Mouse (Mus musculus) left cerebral cortex, adult 8-10 months (tissue): ENCODE measurements at regions not wholly inside any gene's neighbourhood (a gene's known extent, or its start where the extent isn't known, plus 50 kb on each side); places are given as distances from the start of the nearest gene placed in this dataset.

ENCODE experiments used
- DNase-seq, 2 experiments: peaks; one replicate each; pipeline ENCODE4 v3.0.0; 2022; ENCODE audit warnings: low spot score in 2 of 2

DNA sequence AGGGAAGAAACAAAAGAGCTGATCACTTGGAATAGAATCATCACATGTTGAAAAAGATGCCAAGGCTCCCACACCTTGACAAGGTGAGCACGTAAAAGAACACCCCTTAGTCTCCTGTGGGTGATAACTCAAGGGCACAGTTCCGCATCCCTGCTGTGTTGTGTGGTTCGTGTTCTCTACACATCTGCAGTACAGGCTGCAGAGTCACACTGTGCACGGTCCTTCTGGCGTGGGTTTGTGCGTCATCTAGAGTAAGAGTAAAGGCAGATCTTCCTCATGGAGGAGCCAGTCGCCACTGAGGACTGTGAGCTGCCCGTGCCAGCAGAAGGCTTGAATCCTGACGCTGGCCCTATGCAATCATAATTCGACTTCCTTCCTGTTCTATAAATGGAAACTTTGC is 229.7 kb upstream of the Zfp637 start:
- no peak for DNase-seq

DNA sequence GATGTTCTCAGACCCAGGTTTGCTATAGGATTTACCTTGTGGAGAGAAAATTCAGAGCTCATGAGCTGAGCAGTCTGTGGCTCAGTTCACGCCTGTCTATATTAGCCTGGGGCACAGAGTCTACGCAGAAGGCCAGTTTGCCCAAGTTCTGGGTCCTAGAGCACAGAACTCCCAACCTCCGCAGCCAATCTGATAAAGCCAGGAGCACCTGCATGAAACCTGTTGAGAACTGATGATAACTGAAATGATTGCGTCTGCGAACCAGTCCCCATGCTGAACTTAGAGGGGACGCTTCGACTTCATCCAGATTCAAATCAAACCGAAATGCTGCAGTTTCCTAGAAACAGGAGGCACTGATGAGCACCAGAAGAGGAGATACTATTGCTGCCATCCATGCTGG is 229.0 kb upstream of the Zfp637 start:
- DNase-seq = no peak

DNA sequence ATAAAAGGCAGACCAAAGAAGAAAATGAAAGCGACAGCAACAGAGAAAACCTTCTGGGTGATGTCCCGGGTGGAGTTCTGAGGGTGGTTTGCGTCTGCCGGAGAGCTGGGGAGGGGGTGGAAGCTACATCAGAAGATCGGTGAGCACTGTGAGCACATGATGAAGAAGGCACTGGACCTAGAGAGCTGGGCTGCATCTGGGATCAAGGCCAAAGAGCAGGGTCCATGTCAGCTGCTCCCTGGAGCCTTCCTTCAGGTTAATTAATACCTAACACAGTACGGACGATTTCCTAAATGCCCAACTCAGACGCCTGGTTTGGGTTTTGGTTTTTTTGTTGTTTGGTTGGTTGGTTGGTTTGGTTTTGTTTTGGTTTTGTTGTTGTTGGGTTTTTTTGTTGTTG is 228.6 kb upstream of the Zfp637 start:
- DNase-seq = no peak

DNA sequence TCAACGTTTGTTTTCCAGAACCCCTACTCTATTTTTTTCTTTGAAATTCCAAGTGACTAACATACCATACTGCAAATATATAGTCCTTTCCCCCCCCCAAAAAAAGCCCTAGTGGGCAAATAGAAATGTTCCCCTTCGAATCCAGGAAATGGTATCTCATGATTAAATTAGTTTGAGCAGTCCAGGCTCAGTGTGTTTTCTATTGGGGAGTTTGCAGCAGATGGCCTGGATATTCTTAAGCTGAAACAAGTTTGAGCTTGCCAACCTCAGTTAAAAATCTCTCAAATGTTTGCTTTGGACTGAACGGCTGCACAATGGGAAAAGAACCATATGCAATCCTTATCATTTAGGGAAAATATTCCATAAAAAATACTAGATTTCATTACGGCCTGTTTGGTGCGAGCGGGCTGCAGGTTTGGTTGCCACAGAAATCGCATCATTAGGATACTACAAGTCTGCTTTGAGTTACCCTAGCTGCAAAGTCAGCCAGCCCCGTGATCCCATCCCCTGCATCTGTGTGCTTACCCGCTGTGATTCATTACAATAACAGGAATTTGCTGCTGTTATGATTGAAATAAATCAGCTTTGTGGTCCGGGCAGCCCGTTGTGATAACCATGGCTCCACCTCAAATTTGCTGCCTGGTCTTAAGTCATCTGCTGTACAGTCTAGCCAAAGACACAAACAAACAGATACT is 227.2 kb upstream of the Zfp637 start:
- no peak for DNase-seq

DNA sequence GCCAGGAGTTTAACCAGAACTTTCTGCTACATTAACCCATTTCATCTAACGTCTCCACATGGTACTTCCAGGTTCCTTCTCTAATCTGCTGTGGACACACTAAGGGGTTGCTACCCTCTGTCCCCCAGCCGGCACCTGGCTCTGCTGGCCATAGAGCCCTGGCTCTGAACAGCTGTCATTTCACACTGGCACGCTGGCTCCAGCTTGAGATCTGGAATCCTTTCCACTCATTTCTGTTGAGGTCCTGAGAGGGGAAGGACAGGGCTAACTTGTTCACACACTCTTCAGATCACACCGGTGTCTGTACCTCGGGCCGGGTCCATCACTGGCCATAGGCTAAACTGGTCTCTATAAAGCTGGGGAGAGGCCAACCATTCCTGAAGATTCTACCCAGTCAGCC is 226.6 kb upstream of the Zfp637 start:
- DNase-seq = no peak

DNA sequence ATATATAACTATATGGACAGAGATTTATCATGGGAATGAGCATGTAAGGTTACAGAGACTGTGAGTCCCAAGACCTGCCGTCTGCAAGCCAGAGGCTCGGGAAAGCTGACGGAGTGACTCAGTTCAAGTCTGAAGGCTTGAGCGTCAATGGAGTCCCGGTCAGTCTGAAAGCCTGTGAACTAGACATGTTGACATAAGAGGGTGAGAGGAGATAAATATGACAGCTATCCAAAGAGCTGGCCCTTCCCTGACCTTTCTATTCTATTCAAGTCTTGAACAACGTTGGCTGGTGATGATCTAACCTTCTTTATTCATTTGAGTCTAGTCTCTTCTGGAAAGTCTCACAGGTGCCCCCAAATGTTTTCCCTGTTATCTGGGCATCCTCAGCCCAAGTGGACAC is 223.8 kb upstream of the Zfp637 start:
- DNase-seq = no peak

DNA sequence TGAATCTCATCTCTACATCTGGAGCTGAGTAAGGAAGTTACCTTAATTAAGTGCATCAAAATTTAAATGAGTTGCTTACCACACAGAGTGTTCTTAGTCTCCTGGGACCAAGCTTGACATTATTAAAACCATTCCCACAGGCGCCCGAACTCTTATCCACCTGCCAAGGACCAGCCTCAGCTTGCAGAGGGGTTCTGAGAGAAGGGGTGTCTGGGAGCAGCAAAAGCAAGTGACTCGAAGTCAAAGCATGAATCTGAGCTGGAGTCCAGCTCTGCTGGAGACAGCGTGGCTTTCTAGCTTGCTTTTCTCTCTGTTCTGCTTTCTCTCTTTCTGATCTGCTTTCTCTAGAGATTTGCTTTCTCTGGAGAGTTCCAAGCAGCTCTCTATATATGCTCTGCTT is 223.0 kb upstream of the Zfp637 start:
- no peak for DNase-seq

DNA sequence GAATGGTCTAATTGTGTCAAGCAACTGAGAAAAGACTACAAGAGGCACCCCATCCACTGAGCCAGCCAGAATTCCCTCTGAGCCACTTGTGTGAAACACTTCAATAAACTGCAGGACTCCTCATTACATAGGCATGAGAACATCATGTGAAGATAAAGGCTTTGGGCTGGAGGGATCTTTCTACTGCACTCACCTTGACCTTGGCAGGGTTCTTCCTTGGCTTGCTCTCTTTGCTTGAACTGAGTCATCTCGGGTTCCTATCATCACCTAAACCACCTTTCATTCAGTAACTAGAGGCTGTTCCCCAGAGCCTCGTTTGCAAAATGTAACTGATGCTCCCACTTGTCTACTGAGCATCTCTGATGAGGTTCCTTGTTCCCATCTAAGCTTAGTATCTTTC is 221.4 kb upstream of the Zfp637 start:
- DNase-seq = no peak

DNA sequence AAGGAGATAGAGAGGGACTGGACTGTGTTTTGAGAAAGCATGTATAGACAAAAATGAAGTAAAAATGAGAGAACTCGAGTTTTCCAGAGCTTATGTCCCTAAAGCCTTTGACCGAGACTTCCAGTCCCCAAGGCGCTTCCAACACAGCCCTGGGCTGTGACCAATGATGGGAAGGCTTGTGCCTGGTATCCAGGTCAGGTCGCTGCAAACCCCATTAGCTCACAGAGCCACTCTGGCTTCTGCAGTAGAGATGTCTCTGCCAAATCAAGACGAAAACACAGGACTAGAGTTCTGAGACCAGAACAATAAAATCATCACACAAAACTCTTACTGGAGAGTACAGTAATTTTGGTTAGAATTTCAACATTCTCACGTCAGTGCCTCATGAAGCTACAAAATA is 218.5 kb upstream of the Zfp637 start:
- DNase-seq = no peak

DNA sequence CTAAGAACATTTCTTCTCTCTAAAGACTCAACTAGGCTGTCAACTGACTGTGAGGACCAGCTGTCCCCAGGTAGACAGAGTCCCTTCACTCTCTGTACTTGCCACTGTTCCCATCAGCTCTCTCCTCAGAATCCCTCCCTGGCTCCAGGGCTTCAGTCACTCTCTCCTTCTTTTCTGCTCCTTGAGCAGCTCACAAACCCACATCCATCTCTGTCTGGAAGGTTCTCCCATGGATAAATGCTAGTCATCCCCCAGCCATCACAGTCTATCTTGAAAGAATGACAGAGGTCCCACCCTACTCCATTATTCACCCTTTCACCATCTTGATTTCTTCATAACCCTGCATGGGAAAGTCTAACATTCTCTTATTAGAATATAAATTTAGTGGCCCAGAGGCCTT is 218.0 kb upstream of the Zfp637 start:
- DNase-seq = no peak

DNA sequence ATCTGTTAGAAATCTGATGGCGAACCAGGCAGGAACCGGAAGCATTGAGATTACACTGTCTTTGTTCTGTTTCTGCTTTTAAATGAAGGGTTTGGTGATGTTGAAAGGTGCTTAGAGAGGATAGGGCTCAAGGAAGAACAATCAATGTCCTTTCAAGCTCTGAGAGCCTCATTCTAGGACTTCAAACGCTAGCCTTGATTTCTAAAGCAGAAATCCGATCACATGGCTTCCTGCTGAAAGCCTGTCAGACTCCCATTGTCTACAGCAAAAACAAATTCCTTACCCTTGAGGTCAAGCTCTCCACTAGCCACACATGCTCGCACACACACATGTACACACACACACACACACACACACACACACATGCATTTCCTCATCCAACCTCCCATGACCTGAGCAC is 215.3 kb upstream of the Zfp637 start:
- DNase-seq = no peak

DNA sequence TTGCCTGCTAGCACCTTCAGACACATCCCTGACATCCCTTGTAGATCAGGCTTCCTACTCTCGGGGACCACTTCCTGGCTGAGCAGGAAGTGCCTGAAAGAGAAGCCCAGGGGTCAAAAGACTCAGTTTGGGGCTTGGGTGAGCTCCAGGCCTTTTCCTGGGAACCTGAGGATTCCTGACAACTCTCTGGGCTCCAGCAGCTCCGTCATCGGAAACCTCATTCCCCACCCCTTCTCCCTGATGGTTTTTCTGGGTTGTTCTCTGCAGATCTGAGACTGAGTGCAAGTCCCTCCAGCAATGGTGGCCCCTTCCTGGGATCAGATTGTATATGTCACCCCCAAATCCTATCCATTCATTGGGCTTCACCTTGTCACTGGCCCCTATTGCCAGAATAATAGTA is 213.5 kb upstream of the Zfp637 start:
- DNase-seq = no peak

DNA sequence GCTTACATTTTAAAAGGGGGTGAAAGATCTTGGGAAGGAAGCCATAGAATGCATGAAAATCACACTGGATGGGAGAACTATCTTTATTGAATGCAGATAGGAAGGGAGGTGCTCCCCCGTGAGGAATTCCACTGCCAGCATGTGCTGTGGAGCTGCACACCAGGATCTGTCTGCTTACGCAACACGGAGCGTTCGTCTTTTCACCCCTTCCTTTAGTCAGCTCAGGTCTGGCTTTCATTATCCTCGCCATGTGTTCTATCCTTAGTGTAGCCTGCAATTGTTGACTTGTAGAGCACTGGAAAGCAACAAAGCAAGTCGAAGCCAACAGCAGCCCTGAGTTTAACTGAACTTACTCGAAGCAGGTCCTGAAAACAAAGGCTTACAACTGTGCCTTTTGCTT is 194.4 kb upstream of the Zfp637 start:
- DNase-seq = peak; percentile 1 to 8

DNA sequence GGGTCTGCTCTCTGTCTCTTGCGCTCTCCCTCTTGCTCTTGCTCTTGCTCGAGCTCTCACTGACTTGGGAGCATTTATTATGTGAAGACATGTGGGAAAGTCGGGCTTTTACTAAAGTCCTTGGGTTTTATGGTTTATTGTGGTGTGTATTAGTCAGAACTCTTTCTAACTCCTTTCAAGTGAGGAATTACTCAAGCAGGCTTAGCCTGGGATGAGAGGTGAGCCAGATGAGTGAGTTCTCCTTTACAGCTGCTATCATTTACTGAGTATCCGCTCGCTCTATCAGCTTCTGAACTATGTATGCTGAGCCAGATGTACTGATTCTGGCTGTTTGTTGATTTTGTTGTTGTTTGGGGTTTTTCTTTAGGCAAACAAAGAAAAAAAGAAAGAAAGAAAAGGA is 190.4 kb upstream of the Zfp637 start:
- no peak for DNase-seq

DNA sequence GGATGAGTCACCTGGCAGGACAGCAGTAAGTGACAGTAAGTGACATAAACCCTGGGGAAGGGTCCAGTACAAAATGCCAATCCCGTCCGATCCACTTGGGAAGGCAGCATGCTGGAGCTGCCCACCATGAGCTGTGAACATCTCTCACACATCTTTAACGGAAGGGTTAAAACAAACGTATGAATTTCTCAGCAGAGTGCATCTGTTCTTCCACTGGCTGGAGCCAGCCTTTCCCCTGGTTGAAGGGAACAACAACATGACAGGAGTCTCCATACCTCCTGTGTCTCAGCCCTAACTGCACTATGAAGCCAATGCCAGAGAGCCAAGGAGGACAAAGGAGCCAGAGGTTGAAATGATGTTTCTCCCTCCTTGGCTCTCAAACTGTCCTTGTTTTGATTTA is 189.4 kb upstream of the Zfp637 start:
- no peak for DNase-seq

DNA sequence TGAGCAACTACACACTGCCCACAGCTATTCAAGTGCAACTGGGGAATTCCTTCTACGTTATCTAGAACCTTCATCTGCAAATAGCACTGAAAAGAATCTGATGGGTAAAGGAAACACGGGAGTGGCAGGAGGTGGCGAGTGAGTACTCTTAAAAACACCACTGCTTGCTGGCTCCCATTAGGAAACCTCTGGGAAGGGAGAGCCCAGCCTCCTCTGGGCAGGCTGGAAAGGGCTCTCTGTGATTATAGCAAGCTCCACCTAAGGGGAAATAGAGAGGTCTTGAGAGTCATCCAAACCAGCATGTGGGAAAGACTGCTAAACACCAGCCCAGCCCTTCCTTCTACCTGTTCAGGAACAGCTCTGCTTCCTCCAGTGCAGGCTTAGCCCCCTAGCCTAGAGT is 189.0 kb upstream of the Zfp637 start:
- DNase-seq = no peak

DNA sequence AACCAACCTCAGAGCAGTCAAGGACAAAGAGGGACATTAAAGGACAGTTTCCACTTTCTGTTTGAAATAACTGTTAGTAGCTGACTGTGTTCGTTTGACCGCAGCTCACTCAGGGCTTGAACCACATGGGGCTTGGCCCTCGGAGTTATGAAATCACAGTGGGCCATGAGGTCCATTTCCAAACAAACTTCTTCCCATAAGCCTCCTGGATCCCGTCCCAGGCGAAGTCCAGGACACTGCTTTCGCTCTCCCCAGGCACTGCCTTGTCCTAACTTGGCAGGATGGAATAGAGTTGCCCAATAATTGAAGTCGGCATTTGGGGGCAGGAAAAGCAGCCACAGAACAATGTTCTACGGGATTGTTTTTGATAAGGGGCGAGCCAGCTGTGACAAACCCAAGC is 188.1 kb upstream of the Zfp637 start:
- no peak for DNase-seq

DNA sequence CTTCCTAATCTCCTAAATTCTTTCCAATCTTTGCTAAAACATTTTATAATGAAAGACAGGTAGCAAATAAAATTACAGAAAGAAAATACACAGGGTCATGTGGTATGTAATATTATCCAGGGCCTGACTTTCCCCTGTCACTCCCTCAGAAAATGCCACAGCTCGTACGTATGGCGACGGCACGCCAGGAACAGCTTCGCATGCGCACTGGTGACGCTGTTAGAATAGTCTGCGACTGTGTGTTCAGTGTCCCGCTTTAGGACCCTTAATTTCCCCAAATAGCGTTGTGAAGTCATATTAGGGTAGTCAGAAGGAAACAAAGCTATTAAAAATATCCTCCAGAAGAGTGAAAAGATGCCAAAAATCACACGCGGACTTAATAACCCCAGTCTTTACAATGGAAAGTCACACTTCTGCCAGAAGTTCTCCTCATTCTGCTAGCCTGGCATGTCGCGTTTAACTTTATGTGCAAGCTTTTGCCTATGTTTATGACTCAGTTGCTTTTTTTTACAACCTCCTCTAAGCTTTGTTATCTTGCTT is 187.0 kb upstream of the Zfp637 start:
- DNase-seq = no peak

DNA sequence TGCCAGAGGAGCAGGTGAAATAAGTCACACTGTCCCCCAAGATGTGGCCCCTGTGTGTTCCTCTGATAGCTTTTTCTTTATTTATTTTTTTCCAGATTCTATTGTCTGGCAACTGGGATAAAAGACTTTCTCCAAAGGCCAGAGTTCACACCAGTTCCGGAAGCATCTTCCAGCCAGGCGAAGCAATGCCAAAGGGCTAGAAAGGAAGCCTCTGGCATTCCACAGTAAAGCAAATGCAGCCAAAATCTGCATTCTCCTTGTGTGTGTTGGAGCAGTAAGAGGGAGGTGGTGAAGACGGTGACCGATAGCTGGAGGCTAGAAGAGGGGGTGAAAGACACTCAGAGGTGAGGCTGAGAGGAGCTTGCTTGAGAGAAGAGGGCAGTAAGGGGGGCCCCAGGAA is 185.0 kb upstream of the Zfp637 start:
- no peak for DNase-seq

DNA sequence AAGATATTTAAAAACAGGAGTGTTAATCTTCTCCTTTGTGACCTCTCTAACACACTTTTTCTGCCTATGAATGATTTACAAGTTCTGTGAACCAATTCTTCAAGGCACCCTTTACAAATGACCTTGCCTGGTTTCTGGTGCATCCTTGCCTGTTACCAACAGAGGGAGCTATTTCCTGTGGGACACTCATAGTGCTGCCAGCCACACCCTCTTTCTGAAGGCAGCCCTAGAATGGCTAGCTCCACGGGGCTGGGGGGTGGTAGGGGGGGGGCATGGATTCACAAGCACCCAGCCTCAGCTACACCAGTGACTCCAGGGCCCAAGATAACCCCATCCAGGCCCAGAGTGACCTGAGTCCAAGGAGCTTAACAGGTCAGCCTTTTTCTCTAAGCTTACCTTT is 180.4 kb upstream of the Zfp637 start:
- DNase-seq = no peak

DNA sequence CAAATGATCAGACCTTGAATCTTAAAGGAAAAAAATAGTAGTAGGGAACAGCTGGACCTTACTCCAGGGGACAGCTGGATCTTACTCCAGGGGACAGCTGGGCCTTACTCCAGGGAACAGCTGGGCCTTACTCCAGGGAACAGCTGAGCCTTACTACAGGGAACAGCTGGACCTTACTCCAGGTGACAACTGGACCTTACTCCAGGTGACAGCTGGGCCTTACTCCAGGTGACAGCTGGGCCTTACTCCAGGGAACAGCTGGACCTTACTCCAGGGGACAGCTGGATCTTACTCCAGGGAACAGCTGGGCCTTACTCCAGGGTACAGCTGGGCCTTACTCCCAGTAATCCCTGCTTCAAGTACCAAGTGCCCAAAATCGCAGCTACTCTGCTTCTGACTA is 178.3 kb upstream of the Zfp637 start:
- DNase-seq = no peak

DNA sequence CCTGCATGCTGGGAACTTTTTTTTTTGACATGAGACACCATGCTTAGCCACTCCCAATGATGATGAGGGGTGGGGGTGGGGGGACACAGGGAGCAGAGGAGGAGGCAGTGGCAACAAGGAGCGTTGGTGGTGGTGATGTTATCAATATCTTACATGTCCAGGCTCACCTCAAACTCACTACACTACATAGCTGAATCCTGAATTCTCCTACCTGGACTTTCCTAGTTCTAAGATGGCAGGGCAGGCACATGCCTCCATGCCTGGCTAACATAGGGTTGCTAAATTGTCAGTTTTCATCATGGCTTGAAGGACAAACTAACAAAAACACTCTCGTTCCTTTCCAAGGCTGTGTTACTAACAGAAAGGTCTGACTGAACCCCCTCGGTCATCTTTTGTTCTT is 170.6 kb upstream of the Zfp637 start:
- no peak for DNase-seq

DNA sequence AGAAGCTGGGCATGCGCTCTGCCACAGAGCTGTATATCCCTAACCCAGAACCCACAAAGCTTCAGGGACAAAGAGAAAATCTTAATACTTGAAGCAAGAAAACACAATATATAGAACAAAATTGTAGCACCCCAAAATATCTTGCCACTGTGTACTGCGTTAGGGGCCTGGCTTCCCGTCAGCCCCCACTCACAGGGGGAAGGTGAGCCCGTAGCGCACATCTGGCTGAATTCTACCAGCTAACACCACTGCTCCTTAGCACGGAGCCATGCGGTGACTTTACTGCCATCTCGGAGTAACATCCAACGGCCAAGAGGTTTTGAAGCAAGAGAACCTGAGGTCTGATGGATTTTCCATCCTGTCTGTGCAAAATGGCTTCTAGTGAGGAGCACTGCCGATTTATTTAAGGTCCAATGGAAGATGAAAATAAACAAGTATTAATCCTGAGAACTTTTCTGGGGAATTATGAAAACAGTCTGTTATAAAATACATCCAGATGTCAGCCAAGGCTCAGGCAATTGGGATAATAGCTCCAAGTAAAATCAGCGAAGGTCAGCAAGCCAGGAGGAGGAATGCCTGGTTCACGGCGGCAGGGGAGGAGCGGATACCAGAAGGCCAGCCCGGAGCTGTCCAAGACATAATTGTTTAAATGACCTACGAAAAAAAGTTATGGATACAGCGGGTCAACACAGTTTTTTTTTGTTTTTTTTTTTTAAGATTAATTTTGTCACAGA is 170.0 kb upstream of the Zfp637 start:
- DNase-seq = no peak
